Mouse (Mus musculus): ENCODE measurements at regions not wholly inside any gene's neighbourhood (a gene's known extent, or its start where the extent isn't known, plus 50 kb on each side); places are given as distances from the start of the nearest gene placed in this dataset.

GRCm38 (mm10) chr2:106553666-106554065 lies 139.4 kb upstream of the Mpped2 start:
- DNase-seq = no peak

- no peak for DNase-seq
Observed at GRCm38 (mm10) chr2:106561571-106562090, 131.4 kb upstream of the Mpped2 start.

- no peak for DNase-seq
Observed at GRCm38 (mm10) chr2:106570226-106570625, 122.8 kb upstream of the Mpped2 start.

GRCm38 (mm10) chr2:106571346-106571745 lies 121.7 kb upstream of the Mpped2 start:
- no peak for DNase-seq

GRCm38 (mm10) chr2:106571913-106572312 lies 121.2 kb upstream of the Mpped2 start:
- DNase-seq = peak in 1 of 2 experiments; percentile 3

- no peak for DNase-seq
Observed at GRCm38 (mm10) chr2:106576746-106577323, 116.2 kb upstream of the Mpped2 start.

- no peak for DNase-seq
Observed at GRCm38 (mm10) chr2:106578062-106578461, 115.0 kb upstream of the Mpped2 start.

GRCm38 (mm10) chr2:106580663-106581062 lies 112.4 kb upstream of the Mpped2 start:
- DNase-seq = no peak

GRCm38 (mm10) chr2:106621251-106621650 lies 71.8 kb upstream of the Mpped2 start:
- DNase-seq = no peak

- DNase-seq = no peak
Observed at GRCm38 (mm10) chr2:106622326-106622725, 70.7 kb upstream of the Mpped2 start.

- DNase-seq = no peak
Observed at GRCm38 (mm10) chr2:106623680-106624079, 69.4 kb upstream of the Mpped2 start.

- no peak for DNase-seq
Observed at GRCm38 (mm10) chr2:106631986-106632385, 61.1 kb upstream of the Mpped2 start.

Measured in lung, adult 18-20 months (tissue).